Mouse (Mus musculus) heart, postnatal 0 days (tissue): ENCODE measurements around the gene Alk. TPM values are rescaled to one million over a fixed set of nuclear protein-coding genes. Genes with fewer than 3 reads are reported as not detected.

Source experiments
- ATAC-seq: fragments of 200-750 bp; cut with Nextera tagmentation; 2 replicates; pipeline ENCODE4 v1.8.0; 2017; ENCODE audit warnings: low read depth, moderate number of reproducible peaks, moderate library complexity; ENCODE audit not compliant: insufficient read depth
- DNase-seq: peaks from one replicate; pipeline ENCODE4 v3.0.0-alpha.2; 2016; ENCODE audit warnings: low spot score
- H3K27ac ChIP-seq: fragments of 300-500 bp; sonication (generic); 2 replicates; pipeline ENCODE4 v1.5.1; 2014; ENCODE audit warnings: low read depth, mild to moderate bottlenecking
- H3K27me3 ChIP-seq: fragments of 300-500 bp; sonication (generic); 2 replicates; pipeline ENCODE4 v1.6.1; 2014; ENCODE audit warnings: low read length, mixed read lengths; ENCODE audit not compliant: control insufficient read depth, insufficient read depth
- H3K36me3 ChIP-seq: fragments of 300-500 bp; sonication (generic); replicated peaks from 2 replicates; pipeline ENCODE4 v1.6.1; 2014; ENCODE audit warnings: low read length, mixed read lengths; ENCODE audit not compliant: control insufficient read depth, insufficient read depth
- H3K4me1 ChIP-seq: fragments of 300-500 bp; sonication (generic); 2 replicates; pipeline ENCODE4 v1.6.1; 2014; ENCODE audit warnings: antibody characterized with exemption; ENCODE audit not compliant: control insufficient read depth, insufficient read depth
- H3K4me2 ChIP-seq: fragments of 300-500 bp; sonication (generic); 2 replicates; pipeline ENCODE4 v1.6.1; 2014; ENCODE audit warnings: low read depth, mild to moderate bottlenecking, low read length, moderate library complexity
- H3K4me3 ChIP-seq: fragments of 300-500 bp; sonication (generic); 2 replicates; pipeline ENCODE4 v1.5.1; 2014; ENCODE audit warnings: low read depth, low read length
- H3K9ac ChIP-seq: fragments of 300-500 bp; sonication (generic); replicated peaks from 2 replicates; pipeline ENCODE4 v1.6.1; 2014; ENCODE audit warnings: low read depth, low read length, mixed read lengths
- H3K9me3 ChIP-seq: fragments of 300-500 bp; sonication (generic); replicated peaks from 2 replicates; pipeline ENCODE4 v1.6.1; 2016; ENCODE audit warnings: low read length; ENCODE audit not compliant: control insufficient read depth
- CTCF ChIP-seq: IDR thresholded peaks from 2 replicates; pipeline ENCODE4 v1.5.1; 2016; ENCODE audit warnings: antibody characterized with exemption, control low read depth, low read depth
- EP300 ChIP-seq: IDR thresholded peaks from 2 replicates; pipeline ENCODE4 v1.6.1; 2016; ENCODE audit warnings: antibody characterized with exemption, low read depth
- WGBS: fragments of 180-500 bp; shearing (Covaris S2); extraction: QIAGEN DNeasy Blood & Tissue Kit; methylation state at CpG from one replicate; pipeline ENCODE4 v1.1.7; 2014; 5-methylcytosine and 5-hydroxymethylcytosine counted together
- polyA plus RNA-seq: library from polyadenylated mRNA; unstranded; fragments of >200 nt; fragmentation: Nextera tagmentation; extraction: Ambion mirVana; gene quantifications from 2 replicates; pipeline ENCODE4 v1.2.1, GENCODE M21; 2015
- total RNA-seq: library from RNA; depleted of rRNA; stranded (reverse); fragments of >200 nt; gene quantifications from 2 replicates; pipeline ENCODE4 v1.2.3, GENCODE M21; 2014; ENCODE audit warnings: low replicate concordance

Alk gene
- total and polyA plus RNA-seq, 2 experiments from 2014 or later: 0.04 TPM; not detected in 1

DNA sequence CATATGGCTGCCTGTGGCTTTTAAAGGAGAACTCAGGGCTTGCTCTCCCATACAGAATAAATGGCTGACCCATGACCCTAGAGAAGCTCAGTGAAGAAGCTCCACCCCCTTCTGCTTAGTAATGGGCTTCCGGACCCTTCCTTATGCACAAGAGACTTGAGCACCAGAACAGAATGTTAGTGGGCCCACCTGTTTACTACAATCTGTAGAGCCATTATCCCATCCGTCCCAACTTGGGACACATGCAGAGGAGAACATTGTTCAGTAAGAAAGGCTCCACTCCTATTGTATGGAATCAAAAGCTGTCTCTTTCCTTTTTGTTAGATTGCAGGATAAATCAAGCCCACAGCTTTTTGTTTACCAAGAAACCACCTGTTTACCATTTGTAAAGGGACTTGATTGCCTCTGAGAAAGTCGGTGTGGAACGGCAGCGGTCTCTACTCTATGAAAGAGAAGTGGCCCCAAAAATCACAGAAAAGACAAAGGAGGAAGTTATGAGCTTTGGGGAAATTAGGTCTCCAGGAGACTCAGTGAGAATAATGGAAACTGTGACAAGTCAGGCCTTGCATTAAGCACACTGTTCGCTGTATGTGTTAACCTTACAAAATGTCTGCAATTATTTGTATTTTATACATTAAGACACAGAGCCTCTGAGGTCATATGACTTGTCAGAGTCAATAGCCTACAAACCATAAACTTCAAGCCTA is 47.2 kb downstream of the Alk start:
- Histone ChIP-seq H3K36me3 (no peaks in the 10 kb centered on the region), H3K27me3 (no peaks in the 10 kb centered on the region), H3K9me3 (no peaks in the 10 kb centered on the region), H3K27ac (no peak overlapping the region), H3K9ac (no peak overlapping the region), H3K4me3 (no peak overlapping the region), H3K4me1 (no peaks in the 10 kb centered on the region), H3K4me2 (no peak overlapping the region)
- ATAC-seq: no peak
- 88% methylated on average over 6 of the region's 6 CpGs for WGBS
- DNase-seq: no peak
- TF ChIP-seq CTCF (no peak), EP300 (no peak)

DNA sequence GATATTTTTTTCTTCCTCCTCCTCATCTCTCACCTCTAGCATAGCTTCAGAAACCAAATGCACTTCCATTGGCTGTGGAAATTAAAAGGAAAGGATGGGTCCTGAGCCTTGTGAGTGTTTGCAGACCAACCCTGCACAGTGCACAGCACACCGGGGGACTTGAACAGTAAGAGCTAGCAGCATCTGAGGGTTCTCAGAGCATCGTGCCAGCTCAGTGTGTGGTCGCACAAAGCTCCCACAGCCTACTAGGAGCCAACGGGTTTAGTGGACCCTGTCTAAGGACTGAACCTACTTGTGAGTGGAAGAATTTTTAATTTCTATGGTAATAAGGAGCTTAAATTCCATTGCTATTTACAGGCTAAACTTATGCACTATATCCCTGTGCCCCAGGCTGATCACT is 58.2 kb downstream of the Alk start:
- Histone ChIP-seq H3K9me3 (no peaks in the 10 kb centered on the region), H3K4me3 (no peak overlapping the region), H3K9ac (no peak overlapping the region), H3K4me1 (no peaks in the 10 kb centered on the region), H3K27ac (no peak overlapping the region), H3K27me3 (no peaks in the 10 kb centered on the region), H3K36me3 (no peaks in the 10 kb centered on the region), H3K4me2 (no peak overlapping the region)
- ATAC-seq (no peak), DNase-seq (no peak)
- TF ChIP-seq CTCF (no peak), EP300 (no peak)
- WGBS: 83% methylated on average over 4 of the region's 4 CpGs

DNA sequence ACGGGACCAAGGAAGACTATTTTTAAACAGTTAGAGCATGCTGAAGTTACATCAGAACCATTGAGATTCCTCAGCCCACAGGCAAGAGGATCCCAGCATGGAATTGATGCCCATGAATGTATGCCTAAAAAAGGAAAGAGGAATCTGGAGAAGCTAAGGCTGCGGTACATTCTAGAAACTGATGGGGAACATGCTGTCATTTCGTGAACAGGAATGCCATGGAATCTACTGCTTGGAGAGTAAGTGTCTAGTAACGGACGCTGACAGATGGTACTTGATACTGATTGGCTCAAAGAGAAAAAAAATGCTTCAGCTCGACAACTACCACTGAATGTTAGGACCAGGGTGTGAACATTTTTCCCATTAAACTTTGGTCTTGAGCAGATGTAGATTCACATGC is 69.1 kb downstream of the Alk start:
- no peaks in the 10 kb centered on the region for H3K9me3 ChIP-seq
- no peak overlapping the region for H3K9ac ChIP-seq
- no peaks in the 10 kb centered on the region for H3K36me3 ChIP-seq
- 44% methylated on average over 6 of the region's 6 CpGs for WGBS
- H3K4me3 ChIP-seq: no peak overlapping the region
- H3K4me1 ChIP-seq: no peaks in the 10 kb centered on the region
- H3K27ac ChIP-seq: no peak overlapping the region
- H3K4me2 ChIP-seq: no peak overlapping the region
- TF ChIP-seq EP300: no peak
- no peak for TF ChIP-seq CTCF
- no peaks in the 10 kb centered on the region for H3K27me3 ChIP-seq
- ATAC-seq: peak; percentile 62; the same call in 1 of the 2 replicates
- DNase-seq: peak; percentile 24

DNA sequence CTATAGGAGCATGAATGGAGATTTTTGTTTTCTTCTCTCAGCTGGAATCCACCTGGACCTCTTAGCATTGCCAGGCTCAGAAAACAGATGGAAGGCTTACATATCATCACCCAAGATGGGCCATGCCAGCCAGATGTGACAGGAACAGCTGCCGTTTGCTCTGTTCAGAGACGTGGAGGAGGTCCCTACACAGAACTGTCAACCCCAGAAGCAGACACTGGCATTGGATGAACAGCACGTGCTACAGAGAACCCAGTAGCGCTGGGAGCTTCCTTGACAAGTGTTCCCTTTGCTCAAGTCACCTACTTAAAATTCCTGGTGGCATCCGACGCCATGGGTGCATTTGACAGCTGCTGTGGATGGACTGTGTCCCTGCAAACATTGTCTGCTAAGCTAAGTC is 72.2 kb downstream of the Alk start:
- no peaks in the 10 kb centered on the region for H3K4me1 ChIP-seq
- H3K4me2 ChIP-seq: no peak overlapping the region
- no peak for TF ChIP-seq CTCF
- no peak for TF ChIP-seq EP300
- H3K9ac ChIP-seq: no peak overlapping the region
- no peak for DNase-seq
- no peak for ATAC-seq
- no peak overlapping the region for H3K4me3 ChIP-seq
- H3K36me3 ChIP-seq: no peaks in the 10 kb centered on the region
- H3K27me3 ChIP-seq: no peaks in the 10 kb centered on the region
- no peaks in the 10 kb centered on the region for H3K9me3 ChIP-seq
- 51% methylated on average over 6 of the region's 6 CpGs for WGBS
- H3K27ac ChIP-seq: no peak overlapping the region

DNA sequence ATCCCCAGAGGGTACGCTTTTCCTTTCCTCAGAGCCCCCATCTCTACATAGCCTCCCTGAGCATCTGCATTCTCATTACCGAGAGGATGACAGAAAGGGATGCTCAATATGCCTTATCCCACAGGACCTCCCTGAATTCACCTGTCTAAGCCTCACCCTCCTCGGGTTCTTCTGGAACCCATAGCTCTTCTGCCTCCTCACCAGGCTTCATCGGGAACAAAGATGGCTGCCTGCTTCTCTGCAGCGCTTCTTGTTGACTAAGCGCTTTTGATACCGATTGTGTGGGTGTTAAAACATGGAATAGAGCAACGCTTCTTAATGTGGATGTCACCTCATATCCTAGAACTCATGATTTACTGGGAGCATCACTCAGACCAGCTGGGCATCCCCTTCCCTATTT is 75.9 kb downstream of the Alk start:
- no peak for ATAC-seq
- no peak for DNase-seq
- 0 out of 2 replicates have a peak, but pooled peaks cover 1% of the 10 kb centered on the region for H3K27me3 ChIP-seq
- no peaks in the 10 kb centered on the region for H3K9me3 ChIP-seq
- no peaks in the 10 kb centered on the region for H3K36me3 ChIP-seq
- no peak overlapping the region for H3K4me2 ChIP-seq
- TF ChIP-seq CTCF (no peak), EP300 (no peak)
- H3K9ac ChIP-seq: no peak overlapping the region
- H3K4me3 ChIP-seq: no peak overlapping the region
- no peak overlapping the region for H3K27ac ChIP-seq
- H3K4me1 ChIP-seq: no peaks in the 10 kb centered on the region
- WGBS: 88% methylated on average over 8 of the region's 8 CpGs

DNA sequence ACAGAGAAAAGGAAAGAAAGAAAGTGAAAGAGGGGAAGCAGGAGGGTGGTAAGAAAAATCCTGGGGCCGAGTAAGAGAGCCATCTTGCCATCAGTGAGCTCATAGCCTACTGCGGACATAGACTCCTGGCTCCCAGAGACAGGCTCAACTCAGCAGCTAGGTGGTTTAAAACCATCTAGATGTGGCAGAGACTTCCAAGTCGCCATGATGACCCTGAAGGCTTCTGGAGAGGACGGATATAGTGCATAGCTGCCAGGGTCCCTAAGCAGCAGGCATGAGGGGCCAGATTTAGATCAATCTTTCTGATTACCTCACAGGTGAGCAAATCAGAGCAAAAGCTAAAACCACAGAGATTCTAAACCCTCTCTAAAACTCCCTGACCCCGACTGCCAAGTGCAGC is 76.9 kb downstream of the Alk start:
- no peak overlapping the region for H3K4me2 ChIP-seq
- H3K4me3 ChIP-seq: no peak overlapping the region
- TF ChIP-seq CTCF (no peak), EP300 (no peak)
- H3K36me3 ChIP-seq: no peaks in the 10 kb centered on the region
- no peak for DNase-seq
- H3K9ac ChIP-seq: no peak overlapping the region
- no peak for ATAC-seq
- no peak overlapping the region for H3K27ac ChIP-seq
- H3K4me1 ChIP-seq: no peaks in the 10 kb centered on the region
- H3K9me3 ChIP-seq: no peaks in the 10 kb centered on the region
- H3K27me3 ChIP-seq: 0 out of 2 replicates have a peak, but pooled peaks cover 3% of the 10 kb centered on the region
- WGBS: 64% methylated on average over 5 of the region's 5 CpGs
